Mouse (Mus musculus) testis, postnatal 10 days (tissue): ENCODE results near the gene Atf6.

Source experiments
- DNase-seq: peaks from one replicate; pipeline ENCODE4 v3.0.0; 2021; ENCODE audit warnings: low spot score

The Atf6 gene

DNA sequence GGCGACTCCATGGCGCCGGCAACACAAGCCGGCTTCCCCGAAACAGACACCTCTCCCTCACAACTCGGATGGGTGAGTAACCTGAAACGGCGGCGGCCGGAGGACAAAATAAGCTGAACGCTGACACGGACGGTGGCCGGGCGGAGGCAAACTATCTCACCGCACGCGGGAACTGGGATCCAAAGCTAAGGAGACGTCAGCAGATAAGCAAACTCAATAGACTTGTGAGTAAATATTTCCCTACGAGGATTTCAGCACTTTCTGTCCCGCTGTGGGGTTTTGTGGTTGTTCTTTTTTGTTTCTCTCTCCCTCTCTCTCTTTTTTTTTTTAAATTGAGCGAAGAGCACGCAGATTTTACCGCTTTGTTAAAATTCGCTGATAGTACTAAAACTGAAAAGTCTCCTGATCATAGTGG is at the start of gene Atf6:
TSS of gene Atf6 (minus strand) at position 81 of the 415 bp plus-strand sequence.
- peak; percentile 97 for DNase-seq

DNA sequence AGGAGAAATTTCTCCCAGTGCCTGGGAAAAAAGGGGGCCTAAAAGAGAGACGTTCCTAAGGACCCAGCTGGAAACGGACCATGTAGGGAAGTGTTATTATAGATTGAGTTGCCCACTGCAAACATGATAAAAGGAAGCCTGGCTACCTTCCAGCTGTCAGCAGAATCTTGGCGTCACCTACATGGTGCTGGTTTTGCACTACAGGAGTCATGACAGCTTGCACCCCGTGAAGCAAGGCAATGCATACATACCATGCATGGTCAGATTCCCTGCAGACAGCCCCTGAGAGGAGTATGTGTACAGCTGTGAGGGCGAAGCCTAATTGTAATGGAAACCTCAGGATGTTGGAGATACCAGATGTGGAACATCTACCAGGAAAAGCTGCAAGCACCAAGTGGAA is 48.1 kb upstream of the Atf6 start:
- DNase-seq, result no peak

DNA sequence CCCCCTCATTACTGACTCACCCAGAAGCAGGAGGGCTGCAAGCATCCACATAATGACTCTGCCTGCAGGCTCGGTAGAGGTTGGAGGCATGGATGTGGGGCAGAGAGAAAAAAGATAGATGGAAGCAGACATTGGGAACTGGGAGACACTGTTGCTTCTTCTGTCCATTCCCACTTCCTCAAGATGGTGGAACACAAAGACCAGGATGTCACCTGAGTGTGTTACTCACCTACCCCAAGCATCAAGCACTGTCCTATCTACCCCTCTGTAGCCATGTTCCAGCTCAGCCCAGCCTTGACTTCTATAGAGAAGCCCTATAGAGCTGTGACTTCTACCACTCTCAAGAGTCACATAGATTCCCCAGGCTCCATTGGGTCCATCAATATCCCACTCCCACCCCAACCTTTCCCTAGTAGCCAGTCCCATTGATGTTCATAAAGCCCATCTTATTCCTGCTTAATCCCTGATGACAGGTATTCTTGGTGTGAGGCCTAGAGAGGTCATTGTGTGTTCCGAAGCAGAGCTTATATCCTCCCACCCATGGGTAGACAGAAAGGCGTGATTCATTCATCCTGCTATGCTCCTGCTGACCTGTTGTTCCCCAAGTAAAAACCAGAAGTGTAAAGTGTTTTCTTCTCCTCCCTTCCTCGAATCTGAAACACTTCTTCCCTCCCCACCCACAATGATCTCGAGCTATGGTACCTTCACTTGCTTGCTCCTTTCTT is 45.5 kb upstream of the Atf6 start, which contains the start of gene Fcrlb:
TSS of gene Fcrlb (minus strand) at position 51 of the 725 bp plus-strand sequence.
- no peak for DNase-seq

DNA sequence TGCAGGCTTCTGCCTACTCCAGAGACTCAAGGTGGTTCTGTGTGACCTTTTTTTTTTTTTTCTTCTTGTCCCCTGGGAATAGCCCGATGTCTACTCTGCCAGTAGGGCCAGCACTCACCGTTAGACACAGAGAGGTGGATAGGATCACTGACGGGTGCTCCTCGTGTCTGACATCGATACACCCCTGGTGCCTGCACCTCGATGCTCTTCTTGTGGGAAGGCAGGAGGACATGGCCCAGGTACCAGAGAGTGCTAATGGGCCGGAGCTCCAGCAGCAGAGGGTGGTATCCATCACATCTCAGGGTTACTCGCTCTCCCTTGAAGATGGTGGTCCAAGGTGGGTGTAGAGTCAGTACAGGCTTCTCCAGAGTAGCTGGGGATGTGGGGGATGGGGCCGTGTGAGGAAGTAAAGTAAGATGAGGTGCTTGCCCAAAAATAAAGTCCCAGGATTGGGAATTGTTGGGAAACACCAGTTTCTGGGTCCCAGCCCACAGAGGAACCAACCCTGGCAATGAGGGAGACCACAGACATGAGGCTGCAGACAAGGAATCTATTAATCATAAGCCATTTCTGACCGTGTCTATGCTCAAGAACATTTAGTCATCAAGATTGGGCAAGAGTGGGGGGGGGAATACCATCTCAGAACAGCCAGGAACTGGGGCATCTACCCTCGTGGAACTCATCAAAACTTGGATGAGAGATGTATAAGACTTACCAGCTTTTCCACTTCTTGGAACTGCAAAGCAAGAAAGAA is 44.5 kb upstream of the Atf6 start:
- DNase-seq, result no peak

DNA sequence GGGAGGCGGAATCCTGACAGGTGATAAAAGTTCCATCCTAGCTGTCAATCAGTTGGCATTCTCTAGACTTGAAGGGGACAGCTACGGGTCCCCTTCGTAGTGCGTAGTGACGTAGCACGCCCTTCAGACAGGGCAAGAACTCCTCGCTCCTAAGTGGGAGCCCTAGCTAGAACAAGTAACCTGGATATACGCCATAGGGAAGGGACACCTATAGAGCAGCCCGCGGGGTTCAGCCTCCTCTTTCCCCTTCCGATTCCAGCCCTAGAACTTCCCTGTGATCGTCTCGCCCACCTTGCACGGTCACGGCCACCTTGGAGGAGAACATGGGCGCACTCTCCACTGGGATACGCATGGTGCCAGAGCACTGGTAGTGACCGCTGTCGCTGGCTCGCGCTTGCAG is 40.8 kb upstream of the Atf6 start:
- DNase-seq, result no peak

DNA sequence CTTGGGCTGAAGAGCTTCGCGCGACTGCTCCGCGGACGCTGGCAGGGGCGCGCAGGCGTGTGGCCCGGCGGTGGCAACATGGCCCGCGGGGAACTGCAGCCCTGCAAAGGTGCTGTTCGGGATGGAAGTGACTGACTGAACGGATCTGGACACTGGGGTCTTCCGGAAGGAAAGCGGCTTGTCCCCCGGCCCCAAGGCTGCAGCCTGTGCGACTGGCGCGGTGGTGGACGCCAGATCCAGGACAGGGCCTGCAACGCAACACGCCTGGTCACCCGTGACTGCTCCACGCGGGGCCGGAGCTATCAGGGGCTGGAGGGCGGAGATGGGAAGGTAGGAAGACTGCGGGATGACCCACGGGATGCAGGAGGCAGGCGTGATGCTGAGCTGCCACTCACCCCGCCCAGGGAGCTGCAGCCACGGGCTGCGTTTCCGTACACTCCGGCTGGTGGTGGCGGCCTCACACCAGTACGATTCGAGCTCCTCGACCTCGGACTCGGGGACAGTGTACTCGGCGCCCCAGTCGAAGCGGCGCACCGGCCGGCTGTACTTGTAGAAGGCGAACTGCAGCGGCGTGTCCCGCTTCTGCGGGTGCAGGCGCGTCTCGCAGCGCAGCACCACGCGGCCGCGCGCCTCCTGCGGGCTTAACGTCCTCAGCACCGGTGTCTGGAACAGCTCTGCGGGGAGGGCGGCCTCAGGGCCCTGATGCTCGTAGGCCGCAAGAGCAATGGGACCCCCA is 40.1 kb upstream of the Atf6 start:
- peak; percentile 56 for DNase-seq

DNA sequence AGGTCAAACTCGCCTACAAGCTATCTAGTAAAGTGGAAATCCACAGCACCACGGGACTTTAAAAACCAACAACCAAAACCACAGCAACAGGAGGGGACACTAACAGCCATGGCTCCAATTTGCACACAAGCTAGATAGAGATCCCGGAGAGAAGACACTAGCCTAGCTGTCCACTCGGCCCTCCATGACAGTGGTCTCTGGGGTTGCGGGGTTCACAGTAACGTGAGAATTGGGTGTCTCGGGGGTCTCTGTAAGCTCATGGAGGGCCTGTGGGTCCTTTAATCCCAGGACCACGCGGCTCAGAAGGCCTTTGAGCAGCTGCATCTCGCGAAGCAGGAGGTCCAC is 39.5 kb upstream of the Atf6 start:
- DNase-seq, result no peak

DNA sequence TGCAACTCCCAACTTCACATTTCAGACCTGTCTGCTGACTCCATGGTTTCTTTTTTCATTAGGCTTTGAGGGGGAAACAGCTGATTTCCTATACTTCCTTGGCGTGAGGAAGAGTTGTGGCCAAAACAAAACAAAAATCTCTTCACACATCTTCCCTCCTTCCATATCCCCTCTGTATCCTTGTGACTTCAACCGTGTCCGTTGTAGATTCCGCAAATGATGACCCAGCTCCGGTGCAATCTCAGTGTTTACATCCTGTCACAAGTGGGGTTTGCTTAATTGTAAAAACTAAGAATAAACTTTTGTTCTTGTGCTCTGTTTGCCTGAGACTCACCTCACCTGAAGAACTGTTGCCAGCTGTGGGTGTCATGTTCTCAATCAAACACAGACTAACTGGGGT is 35.9 kb upstream of the Atf6 start:
- no peak for DNase-seq

DNA sequence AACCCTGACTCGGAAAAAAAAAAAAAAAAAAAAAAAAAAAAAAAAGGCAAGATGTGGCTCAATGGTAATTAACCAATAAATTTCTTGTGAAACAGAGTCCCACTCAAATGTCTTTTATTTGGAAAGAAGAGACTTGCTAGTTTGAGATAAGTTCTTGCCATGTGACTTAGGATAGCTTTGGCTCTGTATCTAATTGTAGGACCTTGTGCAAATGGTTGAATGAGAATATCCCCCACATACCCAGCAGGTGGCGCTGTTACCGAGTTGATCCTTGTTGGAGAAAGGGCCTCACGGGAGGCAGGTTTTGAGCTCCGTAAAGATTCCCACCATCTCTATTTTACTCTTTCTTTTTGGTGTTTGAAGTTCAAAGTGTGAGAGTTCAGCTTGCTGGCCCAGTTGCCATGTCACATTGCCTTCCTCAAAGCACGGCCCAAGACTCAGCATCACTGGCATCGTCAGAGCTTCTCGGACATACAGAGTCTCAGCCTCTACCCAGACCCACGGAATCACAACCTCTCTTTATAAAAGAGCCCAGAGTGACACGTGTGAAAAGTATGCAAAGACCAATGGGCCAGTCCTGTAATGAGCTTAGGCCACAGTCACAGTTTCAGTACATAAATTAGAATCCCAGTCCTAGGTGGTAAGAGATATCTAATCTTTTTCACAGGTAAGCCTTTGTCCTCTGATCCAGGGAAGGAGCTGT is 34.1 kb upstream of the Atf6 start:
- DNase-seq, result peak; percentile 96

DNA sequence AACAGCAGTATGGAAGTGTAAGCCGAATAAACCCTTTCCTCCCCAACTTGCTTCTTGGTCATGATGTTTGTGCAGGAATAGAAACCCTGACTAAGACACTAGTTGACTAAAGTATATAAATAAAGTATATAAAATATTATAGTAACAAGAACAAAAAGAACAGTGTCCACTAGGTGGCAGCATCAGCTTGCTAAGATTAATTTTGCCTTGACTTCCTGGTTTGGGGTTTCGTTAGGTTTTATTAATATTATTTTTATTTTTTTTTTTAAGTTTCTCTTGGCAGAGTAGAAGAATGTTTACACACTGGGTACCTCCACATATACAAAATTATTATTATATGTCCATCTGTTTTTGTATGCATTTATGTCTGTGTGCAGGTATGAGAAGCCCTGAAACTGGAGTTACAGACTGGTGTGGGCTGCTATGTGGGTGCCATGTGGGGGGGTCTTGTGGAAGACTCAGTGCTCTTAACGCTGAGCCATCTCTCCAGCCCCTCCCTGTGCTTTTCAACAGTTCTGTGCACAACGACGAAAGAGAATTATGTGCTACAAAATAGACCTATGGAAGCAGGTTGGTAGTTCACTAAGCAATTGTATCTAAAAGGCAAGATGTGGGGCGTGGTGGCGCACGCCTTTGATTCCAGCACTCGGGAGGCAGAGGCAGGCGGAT is 33.4 kb upstream of the Atf6 start:
- peak; percentile 76 for DNase-seq

DNA sequence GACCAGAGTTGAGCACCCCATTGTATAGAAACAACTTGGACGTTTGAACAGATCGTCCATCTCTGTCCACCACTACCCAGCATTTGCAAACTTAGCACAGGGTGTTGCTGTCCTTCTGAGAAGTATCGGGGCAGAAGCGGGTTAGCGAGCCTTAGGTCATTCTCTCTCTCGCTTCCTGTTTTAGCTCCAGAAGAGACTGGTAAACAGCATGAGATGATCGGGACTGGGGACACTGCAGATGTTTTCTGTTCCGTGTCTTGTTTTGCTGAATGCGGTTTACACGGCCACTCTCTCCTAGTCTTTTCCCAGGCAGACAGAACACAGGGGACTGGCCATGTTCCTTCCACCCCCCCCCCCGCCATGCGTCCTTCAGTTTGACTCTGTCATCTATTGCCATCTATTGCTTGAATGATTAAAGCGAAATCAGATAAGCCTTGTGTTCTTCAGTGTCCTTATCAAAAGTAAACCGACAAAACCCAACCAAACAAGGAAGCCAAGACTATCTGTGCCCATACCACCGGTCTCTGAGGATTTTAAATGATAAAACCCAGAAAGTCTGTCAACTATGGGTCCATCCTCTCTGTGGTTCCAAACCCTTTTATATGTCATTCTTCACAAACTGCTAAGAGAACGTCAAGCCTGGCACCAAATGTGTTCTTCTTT is 31.0 kb upstream of the Atf6 start:
- DNase-seq, result no peak

DNA sequence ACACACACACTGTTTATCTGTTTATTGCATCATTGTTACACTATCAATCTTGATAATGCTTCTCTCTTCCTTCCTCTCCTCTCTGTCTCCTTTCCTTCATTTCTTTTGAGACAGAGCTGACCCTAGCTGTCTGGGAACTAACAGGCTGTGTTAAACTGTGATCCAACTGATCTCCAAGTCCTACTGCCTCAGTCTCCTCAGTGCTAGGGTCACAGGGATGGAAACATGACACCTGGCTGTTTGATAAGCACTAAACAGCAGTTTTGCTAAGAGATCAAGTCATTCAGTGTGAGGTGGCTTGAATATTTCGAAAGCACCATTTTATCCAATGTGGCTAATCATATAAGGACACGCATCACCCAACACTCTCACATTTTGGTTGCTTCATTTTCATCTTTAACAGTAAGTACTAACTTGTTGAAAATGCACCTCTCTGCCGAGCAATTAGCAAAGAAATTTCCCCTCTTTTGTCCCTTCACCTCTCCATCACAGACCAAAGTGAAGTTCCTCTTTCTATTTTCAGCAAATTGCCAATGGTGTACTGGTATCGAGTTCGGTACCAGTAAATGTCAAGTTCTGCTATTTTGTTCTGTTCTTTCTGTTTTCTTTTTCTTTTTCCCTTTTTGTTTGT is 29.2 kb upstream of the Atf6 start:
- no peak for DNase-seq

DNA sequence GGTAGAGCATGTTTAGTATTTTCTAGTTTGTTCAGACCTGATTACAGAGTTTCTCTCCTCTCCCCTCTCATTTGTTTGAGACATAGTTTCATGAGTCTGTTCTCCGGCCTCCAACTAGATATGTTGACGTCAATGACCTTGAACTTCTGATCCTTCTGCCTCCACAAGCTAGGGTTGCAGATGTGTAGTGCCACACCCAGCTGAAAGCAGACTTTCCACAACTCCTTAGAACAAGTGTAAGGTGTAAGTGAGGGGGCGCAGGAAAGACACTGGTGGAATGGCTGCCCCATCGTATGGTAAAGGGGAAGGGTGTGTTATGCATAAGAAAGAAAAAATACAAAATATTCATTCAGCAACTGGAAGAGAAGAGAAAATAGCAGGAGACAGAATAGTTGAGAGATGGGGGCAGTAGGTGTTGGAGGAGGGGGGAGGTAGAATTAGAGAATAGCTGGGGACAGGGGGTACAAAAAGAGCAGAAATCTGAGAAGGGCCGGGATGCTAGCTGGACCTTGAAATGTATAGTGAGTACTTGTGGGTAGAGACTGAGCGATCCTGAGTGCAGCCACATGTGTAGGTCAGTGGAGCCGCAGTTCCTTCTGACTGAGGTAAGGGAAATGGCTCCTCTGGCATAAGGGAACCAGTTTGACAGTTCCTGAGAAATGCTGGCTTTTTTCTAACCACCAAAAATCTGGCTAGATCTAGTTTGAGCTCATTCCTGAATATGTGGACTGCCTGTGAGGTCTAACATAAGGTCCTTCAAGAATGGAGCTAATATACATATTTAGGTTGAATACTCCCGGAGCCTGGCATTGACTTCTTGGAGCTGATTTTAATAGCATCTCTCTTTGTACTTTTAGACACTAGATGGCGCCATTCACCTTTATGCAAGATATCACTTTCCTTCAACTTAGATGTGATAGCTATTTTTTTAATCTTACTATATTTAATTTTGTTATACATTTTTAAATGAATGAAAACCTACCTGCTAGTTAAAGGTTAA is 27.3 kb upstream of the Atf6 start:
- DNase-seq, result no peak

DNA sequence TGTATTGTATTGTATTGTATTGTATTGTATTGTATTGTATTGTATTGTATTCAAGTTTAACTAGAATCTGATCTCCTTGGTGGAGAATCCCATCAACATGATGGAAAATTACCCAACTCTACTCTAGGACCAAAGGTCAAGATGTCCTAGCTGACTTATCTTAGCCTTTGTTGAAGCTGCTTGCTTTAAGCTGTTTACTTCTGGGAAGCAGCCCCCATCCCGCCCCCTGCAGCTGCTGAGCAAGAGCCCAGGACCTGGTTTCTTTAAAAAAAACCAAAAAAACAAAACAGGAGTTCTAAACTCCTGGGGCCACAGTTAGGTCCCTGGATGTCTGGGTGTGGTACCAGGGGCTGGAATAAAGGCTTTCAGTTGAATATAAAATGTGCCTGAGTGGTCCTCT is 24.7 kb upstream of the Atf6 start:
- DNase-seq, result no peak

DNA sequence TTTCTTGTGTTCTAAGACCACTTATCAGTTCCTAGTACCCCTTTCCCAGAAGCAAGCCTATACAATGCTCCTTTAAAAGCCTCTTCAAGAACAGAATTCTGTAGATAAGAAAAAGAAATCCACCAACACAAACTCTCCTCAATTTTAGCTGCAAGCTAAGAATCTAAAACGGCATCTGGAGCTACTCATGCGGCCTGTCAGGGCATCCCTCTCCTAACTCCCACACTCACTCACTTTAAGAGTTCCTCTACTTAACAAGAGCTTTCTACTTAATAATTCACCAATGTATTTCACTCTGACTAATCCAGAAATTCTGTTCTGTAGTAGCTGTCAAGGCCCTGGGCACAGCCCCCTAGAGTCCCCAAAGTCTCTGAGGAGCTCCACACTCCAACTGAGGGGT is 24.1 kb upstream of the Atf6 start:
- no peak for DNase-seq

DNA sequence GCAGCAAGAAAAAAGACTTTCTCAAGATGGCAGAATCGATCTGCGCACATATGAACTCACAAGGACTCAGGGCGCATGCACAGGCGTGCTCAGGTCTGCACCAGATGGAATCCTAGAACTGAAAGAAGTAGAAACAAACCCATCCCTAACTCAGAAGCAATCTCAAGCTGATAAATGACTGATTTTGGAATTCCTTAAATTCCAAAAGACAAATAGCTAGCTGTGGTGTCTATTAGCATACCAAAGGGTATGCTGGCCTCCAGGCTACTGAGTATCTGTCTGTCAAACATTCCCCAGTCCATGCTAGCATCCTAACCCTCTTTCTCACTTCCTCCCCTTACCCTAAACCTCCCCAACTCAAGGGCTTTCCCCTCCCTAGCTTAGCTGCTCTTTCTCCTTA is 21.7 kb upstream of the Atf6 start:
- no peak for DNase-seq

DNA sequence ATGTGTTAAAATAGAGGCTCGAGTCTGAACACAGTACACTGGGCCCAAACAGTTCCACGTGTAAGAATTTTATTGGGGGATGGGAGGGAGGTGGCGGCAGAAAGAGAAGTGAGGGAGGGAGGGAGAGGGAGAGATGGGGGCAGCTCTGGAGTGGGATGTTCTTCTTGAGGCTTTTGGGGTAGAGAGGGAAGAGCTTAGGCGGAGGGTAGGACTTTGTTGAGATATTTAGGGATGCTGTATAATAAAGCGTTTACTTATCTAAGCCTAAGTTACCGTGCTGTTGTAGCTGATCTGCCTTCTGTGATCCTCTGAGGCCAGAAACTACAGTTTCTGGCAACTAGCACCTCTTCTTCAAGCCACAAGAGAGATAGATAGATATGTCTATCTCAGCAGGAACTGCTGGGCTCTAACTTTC is 18.5 kb upstream of the Atf6 start:
- DNase-seq, result peak; percentile 3

DNA sequence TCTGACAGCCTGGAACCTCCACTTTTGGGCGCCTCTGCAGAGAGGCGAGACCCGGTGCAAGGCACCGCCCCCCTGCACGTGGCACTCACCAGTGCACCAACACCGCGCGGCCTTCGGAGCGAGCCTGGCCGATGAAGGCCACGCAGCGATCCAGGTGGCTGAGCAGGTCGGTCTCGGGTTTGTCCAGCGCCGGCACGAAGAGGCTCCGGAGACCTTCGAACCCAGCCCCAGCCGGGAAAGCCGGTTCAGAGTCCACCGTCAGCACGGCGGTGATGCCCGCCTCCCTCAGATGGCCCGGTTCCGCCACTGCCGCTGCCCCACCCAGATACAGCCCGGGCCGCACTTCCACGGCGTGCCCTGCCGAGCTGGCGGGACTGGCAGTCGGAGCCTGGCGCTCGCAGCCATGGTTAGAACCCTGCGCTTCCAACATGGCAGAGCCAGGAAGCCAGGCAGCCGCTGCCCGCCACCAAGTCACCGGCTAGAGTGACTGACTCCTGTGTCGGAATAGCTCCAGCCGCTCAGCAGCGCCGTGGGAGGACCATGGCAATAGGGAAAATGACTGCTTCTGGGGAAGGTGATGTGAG is 17.5 kb upstream of the Atf6 start, which contains the start of the genes Gm26620 and Dusp12:
TSS of gene Gm26620 (plus strand) at position 88 of the 584 bp plus-strand sequence.
TSS of gene Dusp12 (minus strand) at position 563 of the 584 bp plus-strand sequence.
- peak; percentile 84 for DNase-seq

DNA sequence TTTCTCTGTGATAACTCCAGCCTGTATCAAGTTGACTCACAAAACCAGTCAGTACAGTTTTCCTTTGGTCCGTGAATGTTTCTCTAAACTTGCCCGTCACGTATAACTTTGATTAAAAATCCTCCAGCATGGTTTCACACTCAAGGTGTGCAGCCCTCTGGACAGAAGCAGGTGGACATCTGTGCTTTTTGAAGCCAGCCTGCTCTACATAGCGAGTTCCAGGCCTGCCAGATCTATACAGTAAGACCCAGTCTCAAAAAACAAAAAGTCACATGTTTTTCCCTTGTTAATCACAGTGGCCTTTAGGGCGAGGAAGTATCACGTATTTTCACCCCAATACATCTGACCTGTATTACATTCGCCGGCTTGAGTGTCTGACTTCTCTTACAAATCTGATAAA is 16.8 kb upstream of the Atf6 start:
- no peak for DNase-seq
